Mouse (Mus musculus) hindbrain, embryonic 11.5 days (tissue): Measurements from ENCODE around the gene Usp17le. TPM values are rescaled to one million over a fixed set of nuclear protein-coding genes. Genes with fewer than 3 reads are reported as not detected.
"Not testable (repeated sequence)": the region's sequence is repeated elsewhere in the genome, so short reads cannot be mapped to it uniquely, and the experiment has no call there.

Experiments
- ATAC-seq: fragments of 200-750 bp; cut with Nextera tagmentation; 2 replicates; pipeline ENCODE4 v1.8.0; 2017; ENCODE audit warnings: mild to moderate bottlenecking, moderate TSS enrichment, moderate library complexity; ENCODE audit not compliant: low FRiP score
- DNase-seq: peaks from one replicate; pipeline ENCODE4 v3.0.0-alpha.2; 2015; ENCODE audit warnings: low spot score
- H3K27ac ChIP-seq: fragments of 300-500 bp; sonication (generic); 2 replicates; pipeline ENCODE4 v1.5.1; 2014; ENCODE audit warnings: mild to moderate bottlenecking, low read depth, low read length
- H3K27me3 ChIP-seq: fragments of 300-500 bp; sonication (generic); 2 replicates; pipeline ENCODE4 v1.6.1; 2014; ENCODE audit warnings: mild to moderate bottlenecking, low read length, moderate library complexity, mixed read lengths; ENCODE audit not compliant: control insufficient read depth, insufficient read depth
- H3K36me3 ChIP-seq: fragments of 300-500 bp; sonication (generic); 2 replicates; pipeline ENCODE4 v1.6.1; 2014; ENCODE audit warnings: mild to moderate bottlenecking, low read length, moderate library complexity, mixed read lengths; ENCODE audit not compliant: control insufficient read depth, insufficient read depth
- H3K4me1 ChIP-seq: fragments of 300-500 bp; sonication (generic); replicated peaks from 2 replicates; pipeline ENCODE4 v1.6.1; 2014; ENCODE audit warnings: low read length, mixed read lengths; ENCODE audit not compliant: control insufficient read depth, insufficient read depth
- H3K4me2 ChIP-seq: fragments of 300-500 bp; sonication (generic); replicated peaks from 2 replicates; pipeline ENCODE4 v1.6.1; 2014; ENCODE audit warnings: mild to moderate bottlenecking, low read depth, low read length
- H3K4me3 ChIP-seq: fragments of 300-500 bp; sonication (generic); 2 replicates; pipeline ENCODE4 v1.5.1; 2014; ENCODE audit warnings: low read depth, low read length
- H3K9ac ChIP-seq: fragments of 300-500 bp; sonication (generic); 2 replicates; pipeline ENCODE4 v1.6.1; 2014; ENCODE audit warnings: low read depth, low read length
- H3K9me3 ChIP-seq: fragments of 300-500 bp; sonication (generic); 2 replicates; pipeline ENCODE4 v1.6.1; 2016; ENCODE audit warnings: low read length; ENCODE audit not compliant: control insufficient read depth
- WGBS: fragments of 180-500 bp; shearing (Covaris S2); extraction: QIAGEN DNeasy Blood & Tissue Kit; methylation state at CpG from one replicate; pipeline ENCODE4 v1.1.7; 2014; 5-methylcytosine and 5-hydroxymethylcytosine counted together
- polyA plus RNA-seq: library from polyadenylated mRNA; unstranded; fragments of >200 nt; fragmentation: Nextera tagmentation; extraction: Ambion mirVana; gene quantifications from 2 replicates; pipeline ENCODE4 v1.2.1, GENCODE M21; 2014

Gene Usp17le
- polyA plus RNA-seq = not detected in 2 replicates

GRCm38 (mm10) chr7:104777370-104777769 lies at the start of gene Usp17le:
Usp17le (minus strand) TSS chr7:104777470.
- not testable (repeated sequence) for H3K4me3 ChIP-seq, H3K4me2 ChIP-seq, H3K36me3 ChIP-seq, H3K9ac ChIP-seq, H3K27ac ChIP-seq, H3K9me3 ChIP-seq, ATAC-seq, H3K4me1 ChIP-seq, DNase-seq, H3K27me3 ChIP-seq
- 68% methylated on average over 2 of the region's 2 CpGs for WGBS

DNA sequence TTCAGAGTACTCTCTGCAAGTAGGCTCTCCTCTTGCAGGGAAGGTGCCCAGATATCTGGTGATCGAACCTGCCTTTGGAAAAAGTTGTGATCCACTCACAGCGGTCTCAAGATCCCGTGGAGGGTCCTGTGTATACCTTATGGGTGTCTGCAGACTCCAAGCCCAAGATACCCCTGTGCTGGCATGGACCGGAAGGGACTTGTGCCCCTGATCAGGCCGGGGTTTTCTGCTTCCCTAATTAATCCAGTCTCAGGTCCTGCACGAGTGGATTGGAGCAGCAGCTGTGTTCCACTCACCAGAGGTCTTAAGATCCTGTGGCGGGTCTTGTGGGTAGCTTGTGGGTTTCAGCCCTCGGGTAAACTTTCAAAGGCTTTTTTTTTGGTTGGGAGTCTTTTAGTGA lies 33.1 kb upstream of the Usp17le start:
- not testable (repeated sequence) for H3K36me3 ChIP-seq, H3K9ac ChIP-seq, ATAC-seq, H3K27ac ChIP-seq, H3K4me3 ChIP-seq, H3K27me3 ChIP-seq, H3K4me2 ChIP-seq, H3K9me3 ChIP-seq, DNase-seq, H3K4me1 ChIP-seq
- WGBS = 84% methylated on average over 8 of the region's 8 CpGs

DNA sequence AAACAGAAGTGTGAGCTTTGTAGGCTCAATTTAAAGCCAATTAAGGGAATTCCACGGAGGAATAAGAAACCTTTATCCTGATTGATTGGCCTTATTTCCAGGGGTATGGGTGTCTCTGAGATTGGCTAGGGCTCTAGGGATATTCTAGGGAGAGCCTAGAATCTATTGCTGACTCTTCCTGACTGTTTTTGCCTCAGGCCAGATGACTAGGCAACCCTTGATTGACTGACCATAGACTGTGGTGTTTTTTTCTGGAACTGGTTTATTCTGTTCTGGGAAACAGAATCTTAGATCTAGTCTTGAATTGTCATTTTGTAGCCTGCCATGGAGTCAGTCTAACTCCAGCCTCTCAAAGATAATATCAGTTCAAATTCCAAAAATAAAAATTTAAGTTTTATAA lies 13.5 kb upstream of the Usp17le start:
- H3K9ac ChIP-seq = no peak overlapping the region
- no peaks in the 10 kb centered on the region for H3K9me3 ChIP-seq
- no peak overlapping the region for H3K4me3 ChIP-seq
- H3K27me3 ChIP-seq = no peaks in the 10 kb centered on the region
- DNase-seq (no peak), ATAC-seq (no peak)
- H3K4me1 ChIP-seq = no peaks in the 10 kb centered on the region
- WGBS = 59% methylated on average over 1 of the region's 1 CpGs
- no peaks in the 10 kb centered on the region for H3K36me3 ChIP-seq
- no peak overlapping the region for H3K4me2 ChIP-seq
- H3K27ac ChIP-seq = no peak overlapping the region

Other genes with a start within 250 kb of the Usp17le start
- gene Olfr651, start 227.3 kb downstream of the Usp17le start, polyA plus RNA-seq = not detected in 2 replicates
- not detected in 2 replicates for gene Olfr652, start 216.6 kb downstream of the Usp17le start, polyA plus RNA-seq
- not detected in 2 replicates for gene Olfr653, start 200.2 kb downstream of the Usp17le start, polyA plus RNA-seq
- gene Olfr654, start 190.4 kb downstream of the Usp17le start, polyA plus RNA-seq = not detected in 2 replicates
- gene Olfr655, start 175.7 kb downstream of the Usp17le start, polyA plus RNA-seq = not detected in 2 replicates
- gene Olfr656, start 163.5 kb downstream of the Usp17le start, polyA plus RNA-seq = not detected in 2 replicates
- not detected in 2 replicates for gene Olfr657, start 152.7 kb downstream of the Usp17le start, polyA plus RNA-seq
- gene Olfr658, start 130.2 kb downstream of the Usp17le start, polyA plus RNA-seq = not detected in 2 replicates
- gene Olfr659, start 110.7 kb downstream of the Usp17le start, polyA plus RNA-seq = not detected in 2 replicates
- gene Olfr661, start 91.0 kb downstream of the Usp17le start, polyA plus RNA-seq = not detected in 2 replicates
- not detected in 2 replicates for gene Usp17lb, start 65.1 kb upstream of the Usp17le start, polyA plus RNA-seq
- not detected in 2 replicates for gene Usp17la, start 79.5 kb upstream of the Usp17le start, polyA plus RNA-seq
- not detected in 2 replicates for gene Olfr665, start 100.6 kb upstream of the Usp17le start, polyA plus RNA-seq
- not detected in 2 replicates for gene Olfr666, start 118.5 kb upstream of the Usp17le start, polyA plus RNA-seq
- not detected in 2 replicates for gene Olfr667, start 144.0 kb upstream of the Usp17le start, polyA plus RNA-seq
- not detected in 2 replicates for gene Olfr668, start 150.6 kb upstream of the Usp17le start, polyA plus RNA-seq
- gene Olfr669, start 156.8 kb upstream of the Usp17le start, polyA plus RNA-seq = not detected in 2 replicates
- gene Olfr670, start 185.2 kb upstream of the Usp17le start, polyA plus RNA-seq = not detected in 2 replicates
- not detected in 2 replicates for gene Olfr671, start 201.7 kb upstream of the Usp17le start, polyA plus RNA-seq
- gene Olfr672, start 224.6 kb upstream of the Usp17le start, polyA plus RNA-seq = not detected in 2 replicates